Mouse (Mus musculus) midbrain, embryonic 13.5 days (tissue): ENCODE results near the gene Hspb11. TPM values are rescaled to one million over a fixed set of nuclear protein-coding genes. Genes with fewer than 3 reads are reported as not detected.

Experiments used
- ATAC-seq: fragments of 200-750 bp; cut with Nextera tagmentation; 2 replicates; pipeline ENCODE4 v1.8.0; 2017; ENCODE audit warnings: mild to moderate bottlenecking, moderate TSS enrichment, moderate library complexity
- H3K27ac ChIP-seq: fragments of 300-500 bp; sonication (generic); 2 replicates; pipeline ENCODE4 v1.5.1; 2015; ENCODE audit warnings: inconsistent platforms, mild to moderate bottlenecking, moderate library complexity
- H3K27me3 ChIP-seq: fragments of 300-500 bp; sonication (generic); 2 replicates; pipeline ENCODE4 v1.6.1; 2015; ENCODE audit warnings: mild to moderate bottlenecking, inconsistent platforms
- H3K36me3 ChIP-seq: fragments of 300-500 bp; sonication (generic); 2 replicates; pipeline ENCODE4 v1.6.1; 2015; ENCODE audit warnings: mild to moderate bottlenecking, inconsistent platforms
- H3K4me1 ChIP-seq: fragments of 300-500 bp; sonication (generic); replicated peaks from 2 replicates; pipeline ENCODE4 v1.6.1; 2015; ENCODE audit warnings: inconsistent platforms
- H3K4me2 ChIP-seq: fragments of 300-500 bp; sonication (generic); replicated peaks from 2 replicates; pipeline ENCODE4 v1.6.1; 2015; ENCODE audit warnings: moderate library complexity, mild to moderate bottlenecking, inconsistent platforms
- H3K4me3 ChIP-seq: fragments of 300-500 bp; sonication (generic); replicated peaks from 2 replicates; pipeline ENCODE4 v1.5.1; 2015; ENCODE audit warnings: mild to moderate bottlenecking, inconsistent platforms
- H3K9ac ChIP-seq: fragments of 300-500 bp; sonication (generic); replicated peaks from 2 replicates; pipeline ENCODE4 v1.6.1; 2015; ENCODE audit warnings: mild to moderate bottlenecking, inconsistent platforms
- H3K9me3 ChIP-seq: fragments of 300-500 bp; sonication (generic); 2 replicates; pipeline ENCODE4 v1.6.1; 2016; ENCODE audit warnings: mild to moderate bottlenecking, inconsistent platforms
- WGBS: fragments of 180-500 bp; shearing (Covaris S2); methylation state at CpG from one replicate; pipeline ENCODE4 v1.1.7; 2015; 5-methylcytosine and 5-hydroxymethylcytosine counted together
- polyA plus RNA-seq: library from polyadenylated mRNA; unstranded; fragments of >200 nt; fragmentation: Nextera tagmentation; extraction: Ambion mirVana; gene quantifications from 2 replicates; pipeline ENCODE4 v1.2.1, GENCODE M21; 2015

Hspb11 gene
- polyA plus RNA-seq, 1 experiment from 2014 or later, result 34.9 TPM

DNA sequence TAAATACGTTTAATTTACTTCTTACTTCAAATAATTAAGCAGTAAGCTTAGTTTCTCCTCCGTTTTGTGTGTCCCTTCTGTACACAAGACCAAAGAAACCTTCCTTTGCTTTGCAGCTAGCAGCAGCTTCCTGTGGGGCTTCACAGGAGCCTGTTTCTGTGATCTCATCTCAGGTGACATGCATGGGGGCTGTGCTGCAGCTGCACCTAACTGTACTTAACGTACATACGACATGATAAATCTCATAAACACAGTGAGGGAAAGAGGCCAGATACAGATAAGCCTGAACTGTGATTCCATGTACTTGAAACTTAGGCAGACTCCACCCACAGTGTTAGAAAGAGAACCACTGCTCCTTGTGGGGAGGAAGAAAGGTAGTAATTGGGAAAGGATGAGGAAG is 6.6 kb downstream of the Hspb11 start:
- Histone ChIP-seq H3K36me3 (peaks cover 4% of the 10 kb centered on the region), H3K27ac (no peak overlapping the region), H3K4me3 (no peak overlapping the region), H3K4me1 (no peaks in the 10 kb centered on the region), H3K4me2 (no peak overlapping the region), H3K9ac (no peak overlapping the region), H3K27me3 (no peaks in the 10 kb centered on the region), H3K9me3 (0 out of 2 replicates have a peak, but pooled peaks cover 5% of the 10 kb centered on the region)
- 85% methylated on average over 4 of the region's 4 CpGs for WGBS
- ATAC-seq, result no peak

DNA sequence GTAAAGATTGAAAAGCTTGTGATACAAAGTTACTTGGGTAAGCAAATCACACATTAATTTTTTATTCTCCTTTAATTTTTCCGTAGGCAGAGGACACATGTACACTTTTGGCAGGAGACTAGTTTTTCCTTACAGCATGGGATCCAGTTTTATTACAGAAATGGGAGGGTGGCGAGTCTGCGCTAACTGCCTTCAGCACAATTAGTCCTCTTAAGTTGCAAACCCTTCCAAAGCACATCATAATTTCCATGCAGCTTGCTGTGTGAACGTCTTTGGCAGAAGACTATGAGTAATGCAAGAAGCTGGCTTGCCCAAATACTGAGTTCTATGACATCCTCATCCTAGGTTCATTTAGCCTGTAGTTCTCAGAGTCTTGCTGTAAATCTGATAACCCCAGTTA is 20.3 kb downstream of the Hspb11 start:
- H3K4me2 ChIP-seq, result no peak overlapping the region
- peaks cover 7% of the 10 kb centered on the region for H3K4me1 ChIP-seq
- H3K4me3 ChIP-seq, result no peak overlapping the region
- no peak overlapping the region for H3K27ac ChIP-seq
- H3K27me3 ChIP-seq, result peaks cover 7% of the 10 kb centered on the region
- H3K36me3 ChIP-seq, result no peaks in the 10 kb centered on the region; the same call in 1 of the 2 replicates
- no peaks in the 10 kb centered on the region for H3K9me3 ChIP-seq
- no peak for ATAC-seq
- WGBS, result 87% methylated on average over 4 of the region's 4 CpGs
- H3K9ac ChIP-seq, result no peak overlapping the region

DNA sequence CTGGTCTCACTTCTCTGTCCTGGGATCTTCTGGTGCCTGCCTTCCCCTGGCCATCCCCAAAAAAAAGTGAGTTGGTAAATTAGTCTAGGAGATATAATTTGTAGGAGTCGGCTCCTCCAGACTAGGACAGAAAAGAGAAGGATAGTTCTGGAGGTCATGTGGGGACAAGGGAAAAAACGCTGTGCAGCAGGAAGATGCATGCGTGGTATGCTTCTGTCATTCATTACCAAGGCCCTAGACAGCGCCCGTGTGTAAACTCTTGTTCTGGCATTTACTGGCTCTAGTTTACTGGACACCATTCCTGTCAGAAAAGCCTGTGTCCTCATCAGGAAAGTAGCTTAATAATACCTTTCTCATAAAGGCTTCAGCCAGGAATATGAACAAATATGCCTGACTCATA is 21.1 kb downstream of the Hspb11 start:
- Histone ChIP-seq H3K9ac (no peak overlapping the region), H3K4me3 (no peak overlapping the region), H3K9me3 (no peaks in the 10 kb centered on the region), H3K27ac (no peak overlapping the region), H3K4me1 (peaks cover 11% of the 10 kb centered on the region), H3K36me3 (no peaks in the 10 kb centered on the region; the same call in 1 of the 2 replicates), H3K27me3 (peaks cover 7% of the 10 kb centered on the region), H3K4me2 (no peak overlapping the region)
- ATAC-seq, result no peak
- 89% methylated on average over 5 of the region's 5 CpGs for WGBS

DNA sequence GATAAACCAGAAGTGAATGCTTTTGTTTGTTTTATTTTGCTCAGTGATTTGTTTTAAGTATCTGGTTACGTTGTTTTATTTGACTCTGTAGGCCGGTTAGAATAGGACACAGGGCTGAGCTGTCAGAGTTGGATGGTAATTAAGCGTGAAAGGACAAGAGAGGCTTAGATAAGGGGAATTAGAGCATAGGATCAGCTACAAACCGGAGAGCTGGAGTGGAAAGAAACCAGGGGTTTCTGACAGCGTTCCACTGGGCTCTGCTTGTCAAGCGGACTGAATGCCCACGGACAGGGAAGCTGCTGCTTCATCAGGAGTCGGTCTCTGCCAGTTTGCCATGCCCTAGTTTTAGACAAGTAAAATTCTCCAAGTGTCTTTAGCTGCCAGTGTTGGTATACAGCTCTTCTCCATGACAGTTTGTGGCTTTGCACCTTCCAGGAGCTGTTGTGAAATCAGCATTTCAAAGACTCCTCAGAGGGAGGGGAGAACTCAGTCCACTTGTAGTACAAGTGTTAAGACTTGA is 24.9 kb downstream of the Hspb11 start:
- ATAC-seq, result 0 out of 2 replicates have a peak, but pooled peaks have one; percentile 55
- Histone ChIP-seq H3K4me3 (no peak overlapping the region), H3K27me3 (peaks cover 21% of the 10 kb centered on the region), H3K4me1 (peaks cover 11% of the 10 kb centered on the region), H3K9me3 (no peaks in the 10 kb centered on the region), H3K4me2 (peak overlapping the region; percentile 23; the same call in 1 of the 2 replicates), H3K27ac (peak overlapping the region; percentile 64), H3K9ac (peak overlapping the region; percentile 39; the same call in 1 of the 2 replicates), H3K36me3 (peaks cover 16% of the 10 kb centered on the region)
- WGBS, result 6% methylated on average over 8 of the region's 8 CpGs

DNA sequence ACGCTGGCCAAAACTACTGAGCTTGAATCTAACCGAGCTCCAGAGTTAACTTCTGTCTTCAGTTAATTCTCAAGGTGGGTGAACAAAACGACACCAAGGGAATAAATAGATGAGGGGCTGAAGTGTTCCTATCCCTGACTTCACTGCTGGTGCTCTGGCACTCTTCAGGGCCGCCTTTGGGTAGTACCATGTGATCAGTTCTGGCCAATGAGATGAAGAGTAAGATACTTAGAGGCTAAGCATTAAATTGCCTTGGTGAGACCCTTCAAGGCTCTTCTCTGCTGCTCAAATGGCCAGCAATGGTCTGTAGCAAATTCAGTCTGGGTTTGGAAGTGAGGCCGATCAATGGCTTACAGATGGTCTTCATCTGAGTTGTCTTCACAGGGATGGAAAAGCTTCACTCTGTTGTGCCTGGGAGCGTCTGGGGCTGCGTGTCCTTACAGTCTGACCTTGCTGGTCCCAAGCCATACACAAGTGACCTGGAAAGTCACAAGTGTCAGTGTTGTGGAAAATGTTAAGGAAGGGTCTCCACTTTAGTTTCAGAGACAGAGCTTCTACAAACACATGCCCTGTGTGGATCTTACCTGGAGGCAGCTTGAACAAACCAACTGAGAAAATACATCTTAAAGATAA is 27.6 kb downstream of the Hspb11 start:
- no peak overlapping the region for H3K9ac ChIP-seq
- no peak for ATAC-seq
- 85% methylated on average over 7 of the region's 7 CpGs for whole genome bisulfite sequencing

DNA sequence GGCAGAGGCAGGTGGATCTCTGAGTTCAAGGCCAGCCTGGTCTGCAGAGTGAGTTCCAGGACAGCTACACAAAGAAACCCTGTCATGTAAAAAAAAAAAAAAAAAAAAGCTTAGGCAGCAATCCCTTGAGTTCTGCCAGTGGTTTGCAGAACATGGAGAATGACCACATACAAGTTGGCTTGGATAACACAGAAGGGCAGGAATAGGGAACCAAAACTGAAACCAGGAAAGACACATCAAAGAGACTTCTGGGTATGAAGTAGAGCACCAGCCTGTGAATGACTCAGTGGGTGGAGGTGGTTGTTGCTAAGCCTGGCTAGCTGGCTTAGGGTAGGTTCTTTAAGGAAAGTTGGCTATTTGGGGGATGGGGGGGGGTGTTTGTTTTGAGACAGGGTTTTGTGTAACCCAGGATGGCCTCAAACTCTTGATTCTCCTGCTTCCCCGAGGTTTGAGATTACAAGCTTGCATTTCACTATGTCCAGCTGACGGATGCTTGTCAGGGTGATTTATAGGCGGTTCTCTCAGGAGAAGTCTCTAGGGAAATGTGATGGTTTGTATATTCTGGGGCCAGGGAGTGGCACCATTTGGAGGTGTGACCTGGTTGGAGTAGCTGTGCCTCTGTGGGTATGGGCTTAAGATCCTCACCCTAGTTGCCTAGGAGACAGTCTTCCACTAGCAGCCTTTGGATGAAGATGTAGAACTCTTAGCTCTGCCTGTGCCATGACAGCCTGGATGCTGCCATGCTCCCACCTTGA is 32.2 kb downstream of the Hspb11 start:
- Histone ChIP-seq H3K9ac (no peak overlapping the region), H3K4me1 (no peaks in the 10 kb centered on the region), H3K4me3 (no peak overlapping the region), H3K36me3 (peaks cover 7% of the 10 kb centered on the region), H3K27ac (no peak overlapping the region), H3K9me3 (no peaks in the 10 kb centered on the region), H3K27me3 (peaks cover 6% of the 10 kb centered on the region), H3K4me2 (no peak overlapping the region)
- WGBS, result 92% methylated on average over 3 of the region's 3 CpGs
- no peak for ATAC-seq

More for the DNA sequence above, 27.6 kb downstream of the Hspb11 start:
- Histone ChIP-seq H3K9me3 (no peaks in the 10 kb centered on the region), H3K4me2 (no peak overlapping the region), H3K36me3 (peaks cover 16% of the 10 kb centered on the region), H3K4me3 (no peak overlapping the region), H3K27ac (no peak overlapping the region), H3K4me1 (peaks cover 11% of the 10 kb centered on the region), H3K27me3 (peaks cover 21% of the 10 kb centered on the region)

DNA sequence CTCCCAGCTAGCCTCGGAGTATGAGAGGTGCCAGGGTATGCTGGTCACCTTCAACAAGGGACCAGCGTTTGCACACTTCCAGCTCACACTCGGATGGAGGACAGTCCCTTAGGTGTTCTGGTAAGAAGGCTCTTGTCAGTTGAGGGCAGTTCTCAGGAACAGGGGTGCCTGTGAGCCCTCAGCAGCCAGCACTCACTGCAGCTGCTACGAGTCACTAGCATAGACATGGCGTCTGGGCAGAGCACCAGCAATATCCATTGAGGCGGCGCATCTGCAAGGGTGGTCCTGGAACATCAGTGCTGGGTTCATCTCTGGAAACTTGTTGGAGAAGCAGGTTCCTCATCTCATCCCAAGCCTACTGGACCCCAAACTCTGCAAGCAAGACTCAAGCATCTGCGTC is 33.0 kb downstream of the Hspb11 start:
- Histone ChIP-seq H3K36me3 (peaks cover 2% of the 10 kb centered on the region), H3K27ac (no peak overlapping the region), H3K9me3 (no peaks in the 10 kb centered on the region), H3K27me3 (no peaks in the 10 kb centered on the region), H3K4me3 (no peak overlapping the region), H3K4me1 (no peaks in the 10 kb centered on the region), H3K9ac (no peak overlapping the region), H3K4me2 (no peak overlapping the region)
- ATAC-seq, result no peak
- WGBS, result 94% methylated on average over 8 of the region's 8 CpGs

DNA sequence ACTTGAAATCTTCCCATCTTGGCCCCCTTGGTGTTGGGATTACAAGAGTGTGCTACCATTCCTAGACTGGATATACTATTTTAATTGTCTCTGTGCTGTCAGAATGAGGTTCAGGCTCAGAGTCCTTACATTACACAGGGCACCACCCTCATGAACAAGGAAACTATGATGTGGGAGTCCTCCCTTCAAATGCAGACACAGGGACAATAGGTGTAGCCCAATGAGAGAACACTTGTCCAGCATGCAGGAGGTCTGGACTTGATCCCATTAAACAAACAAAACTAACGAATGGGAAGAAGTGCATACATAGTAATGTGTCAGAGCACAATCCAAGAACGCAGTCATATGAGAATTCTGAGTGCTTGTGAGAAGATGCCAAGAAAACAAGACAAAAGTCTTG is 34.1 kb downstream of the Hspb11 start:
- Histone ChIP-seq H3K9me3 (no peaks in the 10 kb centered on the region), H3K36me3 (peaks cover 2% of the 10 kb centered on the region), H3K4me3 (no peak overlapping the region), H3K9ac (no peak overlapping the region), H3K27ac (no peak overlapping the region), H3K27me3 (no peaks in the 10 kb centered on the region), H3K4me1 (no peaks in the 10 kb centered on the region), H3K4me2 (no peak overlapping the region)
- 92% methylated on average over 2 of the region's 2 CpGs for WGBS
- no peak for ATAC-seq

DNA sequence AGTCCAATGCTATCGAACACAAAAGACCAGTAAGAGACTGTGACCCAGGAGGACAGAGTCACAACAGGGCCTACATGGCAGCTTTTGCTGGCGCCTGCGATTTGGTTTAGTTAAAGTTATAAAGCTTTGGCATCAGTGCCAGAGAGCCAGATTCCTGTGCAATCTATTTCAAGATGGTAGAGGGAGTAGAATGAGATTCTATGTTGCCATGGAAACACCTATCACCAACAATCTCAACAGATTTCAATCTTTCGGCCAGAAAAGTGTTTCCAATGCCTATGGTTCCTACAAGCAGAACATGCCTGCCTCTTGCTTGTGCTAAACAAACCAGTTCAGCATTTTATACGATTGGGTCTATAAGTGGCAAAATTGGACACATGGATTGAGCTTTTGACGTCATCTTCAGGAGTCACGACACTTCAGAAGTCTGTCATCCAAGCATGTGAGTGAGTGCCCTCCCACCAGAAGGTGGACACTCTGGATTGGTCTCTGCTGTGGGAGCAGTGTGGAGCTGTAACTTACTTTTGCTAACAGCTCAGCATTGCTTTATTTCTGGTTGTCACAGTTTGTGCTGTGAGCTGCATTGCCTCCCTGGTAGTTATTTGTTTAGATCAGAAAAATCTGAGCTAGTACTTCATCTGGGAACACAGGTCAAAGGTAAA is 38.3 kb downstream of the Hspb11 start:
- Histone ChIP-seq H3K4me3 (no peak overlapping the region), H3K27me3 (no peaks in the 10 kb centered on the region; the same call in 1 of the 2 replicates), H3K27ac (no peak overlapping the region), H3K9ac (no peak overlapping the region), H3K4me1 (no peaks in the 10 kb centered on the region), H3K36me3 (no peaks in the 10 kb centered on the region), H3K4me2 (no peak overlapping the region), H3K9me3 (no peaks in the 10 kb centered on the region)
- 88% methylated on average over 7 of the region's 7 CpGs for WGBS
- ATAC-seq, result no peak

DNA sequence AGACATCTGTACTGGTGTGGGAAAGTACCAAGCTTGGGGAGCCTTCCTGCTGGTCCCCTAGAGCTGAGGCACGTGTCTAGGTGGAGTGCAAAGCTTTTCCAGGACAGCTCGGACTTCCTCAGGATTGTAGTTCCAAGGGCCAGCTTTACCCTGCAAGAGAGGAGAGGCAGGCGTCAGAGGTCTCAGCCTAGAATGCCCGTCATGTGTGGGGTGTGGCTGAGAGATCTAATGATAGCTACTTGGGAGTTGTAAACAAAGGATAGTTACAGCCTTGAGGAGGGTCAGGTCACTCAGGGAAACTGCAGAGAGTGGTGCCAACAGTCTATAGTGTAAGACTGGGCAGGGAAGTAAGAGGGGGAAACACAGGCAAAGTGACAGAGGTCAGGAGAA is 38.9 kb downstream of the Hspb11 start:
- Histone ChIP-seq H3K9ac (no peak overlapping the region), H3K4me2 (no peak overlapping the region), H3K27ac (no peak overlapping the region), H3K4me3 (no peak overlapping the region), H3K4me1 (no peaks in the 10 kb centered on the region), H3K27me3 (no peaks in the 10 kb centered on the region; the same call in 1 of the 2 replicates), H3K9me3 (no peaks in the 10 kb centered on the region), H3K36me3 (no peaks in the 10 kb centered on the region)
- no peak for ATAC-seq
- 80% methylated on average over 4 of the region's 4 CpGs for WGBS

DNA sequence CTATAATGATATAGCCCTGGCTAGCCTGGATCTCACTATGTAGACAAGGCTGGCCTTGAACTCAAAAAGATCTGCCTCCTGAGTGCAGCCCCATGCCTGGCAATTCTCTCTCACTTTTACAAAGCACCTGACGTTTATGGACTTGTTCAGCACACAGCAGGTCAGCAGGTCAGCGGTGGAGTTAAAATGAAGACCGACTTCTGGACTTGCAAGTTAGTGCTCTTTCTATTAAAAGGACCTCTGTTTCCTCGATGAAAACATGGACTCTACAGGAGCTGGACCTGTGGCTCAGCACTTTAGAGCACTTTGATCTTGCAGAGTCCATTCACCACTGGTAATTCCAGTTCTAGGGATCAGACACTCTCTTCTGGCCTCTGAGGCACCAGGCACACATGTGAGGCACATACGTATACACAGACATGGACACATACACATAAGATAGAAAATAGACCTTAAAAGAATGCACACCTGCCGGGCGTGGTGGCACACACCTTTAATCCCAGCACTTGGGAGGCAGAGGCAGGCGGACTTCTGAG is 44.7 kb downstream of the Hspb11 start:
- Histone ChIP-seq H3K9me3 (no peaks in the 10 kb centered on the region), H3K4me1 (no peaks in the 10 kb centered on the region), H3K36me3 (no peaks in the 10 kb centered on the region), H3K27me3 (no peaks in the 10 kb centered on the region; the same call in 1 of the 2 replicates), H3K9ac (no peak overlapping the region), H3K4me3 (no peak overlapping the region), H3K27ac (no peak overlapping the region), H3K4me2 (no peak overlapping the region)
- no peak for ATAC-seq
- WGBS, result 88% methylated on average over 8 of the region's 8 CpGs
